Mouse (Mus musculus): ENCODE data around the gene Cir1.

DNA sequence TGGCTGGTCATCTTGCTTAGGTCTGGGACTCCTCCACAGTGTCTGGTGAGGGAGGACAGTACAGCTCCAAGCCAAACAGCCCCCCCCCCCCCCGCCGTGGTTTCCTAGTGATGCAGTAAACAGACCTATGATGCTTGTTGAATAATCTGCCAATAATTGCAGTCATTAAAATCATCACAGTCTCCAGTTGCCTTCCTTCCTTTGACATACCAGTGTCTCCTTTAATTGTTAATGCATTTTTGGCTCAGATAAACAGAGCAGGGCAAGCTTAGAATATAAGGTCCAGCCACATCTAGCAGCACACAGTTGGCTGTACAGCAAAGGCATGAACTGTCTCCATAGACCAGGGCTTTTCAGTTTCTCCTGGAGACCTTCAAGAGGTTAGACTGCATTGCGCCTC, 45.3 kb downstream of the Cir1 start:
- TF ChIP-seq SMC3 (IDR thresholded peaks at IDR 0.05; ENCODE audit: low read depth, low read length) (no peak), ETS1 (conservative IDR thresholded peaks at IDR 0.05; ENCODE audit: low read depth, low read length) (no peak), POLR2AphosphoS2 (IDR thresholded peaks at IDR 0.05; ENCODE audit: low read depth, low read length) (no peak), CTCF (conservative IDR thresholded peaks at IDR 0.05 in 1 of 2, IDR thresholded peaks at IDR 0.05 in 1 of 2; ENCODE audit: low read depth in 2 of 2, low read length in 2 of 2) (no peak), POLR2A (IDR thresholded peaks at IDR 0.05; ENCODE audit: low read depth, low read length) (no peak), ZNF384 (IDR thresholded peaks at IDR 0.05; ENCODE audit: low read depth, low read length) (no peak), HCFC1 (IDR thresholded peaks at IDR 0.05; ENCODE audit: low read depth, low read length) (no peak), ZKSCAN1 (IDR thresholded peaks at IDR 0.05; ENCODE audit: borderline replicate concordance, low read depth, low read length) (no peak)

Data from CH12.LX (cell line).